Mouse (Mus musculus) gastrocnemius, postnatal 14 days (tissue): Measurements from ENCODE around the gene Efna3. TPM values are rescaled to one million over a fixed set of nuclear protein-coding genes. Genes with fewer than 3 reads are reported as not detected.

Experiments
- DNase-seq: peaks from one replicate; pipeline ENCODE4 v3.0.0; 2021; ENCODE audit warnings: mixed read lengths
- intact Hi-C: fragments of 180-260 bp; cut with DNase I; formaldehyde crosslinking; loops from one replicate; pipeline ENCODE4 v1.15.1; 2025; ENCODE audit warnings: low total_unique reads
- total RNA-seq, 2 experiments: library from RNA; stranded (reverse); gene quantifications; 2 replicates each; pipeline ENCODE4 v1.2.3; 2021

The Efna3 gene
- total RNA-seq, 2 experiments from 2014 or later = not detected

- DNase-seq = no peak
- intact Hi-C loops = no loop called here
Measured at GRCm38 (mm10) chr3:89296761-89297396, 25.9 kb downstream of the Efna3 start.

GRCm38 (mm10) chr3:89295685-89296230 lies 27.0 kb downstream of the Efna3 start:
- DNase-seq = no peak
- intact Hi-C loops = no loop called here

GRCm38 (mm10) chr3:89294195-89294594 lies 28.6 kb downstream of the Efna3 start:
- intact Hi-C loops = no loop called here
- DNase-seq = no peak

GRCm38 (mm10) chr3:89293247-89293918 lies 29.4 kb downstream of the Efna3 start:
- no peak for DNase-seq

GRCm38 (mm10) chr3:89292303-89292702 lies 30.5 kb downstream of the Efna3 start:
- intact Hi-C loops = no loop called here
- DNase-seq = no peak

More at GRCm38 (mm10) chr3:89293247-89293918, 29.4 kb downstream of the Efna3 start:
- intact Hi-C loops = no loop called here

GRCm38 (mm10) chr3:89291874-89292273 lies 30.9 kb downstream of the Efna3 start:
- intact Hi-C loops = no loop called here
- DNase-seq = no peak

- DNase-seq = peak; percentile 28
- intact Hi-C loops = no loop called here
Measured at GRCm38 (mm10) chr3:89288503-89288928, 34.2 kb downstream of the Efna3 start.

GRCm38 (mm10) chr3:89287286-89287685 lies 35.5 kb downstream of the Efna3 start:
- no peak for DNase-seq

GRCm38 (mm10) chr3:89285526-89285925 lies 37.2 kb downstream of the Efna3 start:
- intact Hi-C loops = no loop called here

More at GRCm38 (mm10) chr3:89287286-89287685, 35.5 kb downstream of the Efna3 start:
- intact Hi-C loops = no loop called here

GRCm38 (mm10) chr3:89284261-89284660 lies 38.5 kb downstream of the Efna3 start:
- intact Hi-C loops = no loop called here
- no peak for DNase-seq

More at GRCm38 (mm10) chr3:89285526-89285925, 37.2 kb downstream of the Efna3 start:
- DNase-seq = no peak

- no peak for DNase-seq
Measured at GRCm38 (mm10) chr3:89282291-89282643, 40.5 kb downstream of the Efna3 start.

GRCm38 (mm10) chr3:89281579-89282290 lies 41.0 kb downstream of the Efna3 start:
- intact Hi-C loops = no loop called here

More at GRCm38 (mm10) chr3:89282291-89282643, 40.5 kb downstream of the Efna3 start:
- intact Hi-C loops = no loop called here

GRCm38 (mm10) chr3:89280606-89281511 lies 41.9 kb downstream of the Efna3 start, which contains the start of gene Efna1:
Gene Efna1 (minus strand): TSS chr3:89281142.
- peak; percentile 63 for DNase-seq
- intact Hi-C loops = no loop called here

More at GRCm38 (mm10) chr3:89281579-89282290, 41.0 kb downstream of the Efna3 start:
- DNase-seq = peak; percentile 86

GRCm38 (mm10) chr3:89280050-89280605 lies 42.6 kb downstream of the Efna3 start:
- DNase-seq = peak; percentile 19
- intact Hi-C loops = no loop called here

- peak; percentile 85 for DNase-seq
- intact Hi-C loops = no loop called here
Measured at GRCm38 (mm10) chr3:89279153-89279890, 43.4 kb downstream of the Efna3 start.

- intact Hi-C loops = no loop called here
- no peak for DNase-seq
Measured at GRCm38 (mm10) chr3:89278643-89279042, 44.1 kb downstream of the Efna3 start.

GRCm38 (mm10) chr3:89278107-89278506 lies 44.7 kb downstream of the Efna3 start:
- intact Hi-C loops = no loop called here
- peak; percentile 40 for DNase-seq
